Mouse (Mus musculus) CH12.LX (cell line): ENCODE data around the gene Ostm1. TPM values are rescaled to one million over a fixed set of nuclear protein-coding genes. Genes with fewer than 3 reads are reported as not detected.

Experiments used
- DNase-seq: peaks from one replicate; pipeline ENCODE4 v3.0.0-alpha.2; 2013; ENCODE audit errors: extremely low read depth
- H3K27ac ChIP-seq: 2 replicates; pipeline ENCODE4 v1.5.1; 2012; ENCODE audit warnings: low read depth, mild to moderate bottlenecking, control low read depth, moderate library complexity; ENCODE audit not compliant: insufficient read depth
- H3K27me3 ChIP-seq: replicated peaks from 2 replicates; pipeline ENCODE3; 2012; ENCODE audit warnings: inconsistent platforms
- H3K36me3 ChIP-seq, 2 experiments: replicated peaks in 1 of 2; 2 replicates each; pipeline versions ENCODE3 to v1.6.1; 2012; ENCODE audit warnings: inconsistent platforms in 1 of 2, low read length in 1 of 2, mild to moderate bottlenecking in 1 of 2, mixed read lengths in 1 of 2, moderate library complexity in 1 of 2; ENCODE audit not compliant: control insufficient read depth in 1 of 2, insufficient read depth in 1 of 2
- H3K4me1 ChIP-seq, 2 experiments: 2 replicates each; pipeline ENCODE4 v1.6.1; 2012; ENCODE audit warnings: inconsistent platforms in 1 of 2, moderate library complexity in 1 of 2; ENCODE audit not compliant: insufficient read depth in 2 of 2, control insufficient read depth in 1 of 2
- H3K4me2 ChIP-seq: 2 replicates; pipeline ENCODE4 v1.6.1; 2012; ENCODE audit warnings: low read depth, mild to moderate bottlenecking, control low read depth; ENCODE audit not compliant: poor library complexity, insufficient read depth, severe bottlenecking
- H3K4me3 ChIP-seq, 3 experiments: fragments of 150-350 bp in 1 of 3; sonication (generic) in 1 of 3; replicated peaks in 1 of 3; 2 replicates each; pipeline versions ENCODE3 to v1.5.1; 2011 to 2012; ENCODE audit warnings: low read depth in 2 of 3, low read length in 2 of 3, mild to moderate bottlenecking in 2 of 3, moderate library complexity in 2 of 3, control low read depth in 1 of 3, improper control_type of control experiment in 1 of 3, inconsistent platforms in 1 of 3, mixed read lengths in 1 of 3; ENCODE audit not compliant: poor library complexity in 1 of 3
- H3K79me2 ChIP-seq: replicated peaks from 2 replicates; pipeline ENCODE4 v1.6.1; 2012; ENCODE audit warnings: mild to moderate bottlenecking, moderate library complexity; ENCODE audit not compliant: control insufficient read depth, poor library complexity, insufficient read depth, severe bottlenecking; ENCODE audit errors: extremely low read depth
- H3K9ac ChIP-seq: 2 replicates; pipeline ENCODE4 v1.6.1; 2012; ENCODE audit warnings: low read depth, mild to moderate bottlenecking, control low read depth, moderate library complexity; ENCODE audit not compliant: insufficient read depth
- H3K9me3 ChIP-seq: replicated peaks from 2 replicates; pipeline ENCODE3; 2012; ENCODE audit warnings: low read length, inconsistent platforms, mixed read lengths
- CHD1 ChIP-seq: IDR thresholded peaks from 2 replicates; pipeline ENCODE4 v1.6.1; 2012; ENCODE audit warnings: low read depth, low read length, improper control_type of control experiment, inconsistent platforms
- CHD2 ChIP-seq: IDR thresholded peaks from 2 replicates; pipeline ENCODE4 v1.6.1; 2011; ENCODE audit warnings: low read length, improper control_type of control experiment
- CTCF ChIP-seq, 2 experiments: IDR thresholded peaks in 1 of 2; conservative IDR thresholded peaks in 1 of 2; 2 replicates each; pipeline ENCODE4 v1.5.1; 2011 to 2012; ENCODE audit warnings: low read depth in 2 of 2, low read length in 2 of 2, improper control_type of control experiment in 1 of 2, inconsistent platforms in 1 of 2, mild to moderate bottlenecking in 1 of 2, moderate library complexity in 1 of 2
- E2F4 ChIP-seq: IDR thresholded peaks from 2 replicates; pipeline ENCODE4 v1.6.1; 2011; ENCODE audit warnings: low read depth, low read length, improper control_type of control experiment; ENCODE audit not compliant: insufficient replicate concordance
- ETS1 ChIP-seq: conservative IDR thresholded peaks from 2 replicates; pipeline ENCODE4 v1.6.1; 2012; ENCODE audit warnings: low read depth, mild to moderate bottlenecking, inconsistent platforms, low read length, improper control_type of control experiment, moderate library complexity
- GABPA ChIP-seq: IDR thresholded peaks from 2 replicates; pipeline ENCODE4 v1.6.1; 2012; ENCODE audit warnings: low read depth, low read length, improper control_type of control experiment, inconsistent platforms; ENCODE audit not compliant: insufficient replicate concordance
- JUN ChIP-seq: IDR thresholded peaks from 2 replicates; pipeline ENCODE4 v1.6.1; 2011; ENCODE audit warnings: low read depth, mild to moderate bottlenecking, low read length, improper control_type of control experiment, moderate library complexity; ENCODE audit not compliant: insufficient read depth
- JUND ChIP-seq: conservative IDR thresholded peaks from 2 replicates; pipeline ENCODE4 v1.6.1; 2011; ENCODE audit warnings: low read depth, low read length, improper control_type of control experiment
- MAFK ChIP-seq: IDR thresholded peaks from 2 replicates; pipeline ENCODE4 v1.6.1; 2011; ENCODE audit warnings: low read length, improper control_type of control experiment; ENCODE audit not compliant: insufficient replicate concordance
- MEF2A ChIP-seq: IDR thresholded peaks from 2 replicates; pipeline ENCODE4 v1.6.1; 2014; ENCODE audit warnings: low read depth, mild to moderate bottlenecking, inconsistent platforms, low read length, improper control_type of control experiment, borderline replicate concordance
- MXI1 ChIP-seq: IDR thresholded peaks from 2 replicates; pipeline ENCODE4 v1.6.1; 2011; ENCODE audit warnings: mild to moderate bottlenecking, low read depth, low read length, improper control_type of control experiment
- NELFE ChIP-seq: IDR thresholded peaks from 2 replicates; pipeline ENCODE4 v1.6.1; 2011; ENCODE audit warnings: low read depth, low read length, improper control_type of control experiment
- PAX5 ChIP-seq: IDR thresholded peaks from 2 replicates; pipeline ENCODE4 v1.6.1; 2012; ENCODE audit warnings: low read length, inconsistent platforms, mixed read lengths
- POLR2A ChIP-seq: IDR thresholded peaks from 2 replicates; pipeline ENCODE4 v1.6.1; 2011; ENCODE audit warnings: low read depth, mild to moderate bottlenecking, improper control_type of control experiment, low read length
- RCOR1 ChIP-seq: conservative IDR thresholded peaks from 2 replicates; pipeline ENCODE4 v1.6.1; 2012; ENCODE audit warnings: low read depth, mild to moderate bottlenecking, inconsistent platforms, low read length, improper control_type of control experiment
- USF2 ChIP-seq: conservative IDR thresholded peaks from 2 replicates; pipeline ENCODE4 v1.6.1; 2011; ENCODE audit warnings: low read depth, low read length, improper control_type of control experiment
- ZKSCAN1 ChIP-seq: IDR thresholded peaks from 2 replicates; pipeline ENCODE4 v1.6.1; 2012; ENCODE audit warnings: low read depth, inconsistent platforms, low read length, improper control_type of control experiment, borderline replicate concordance
- ZMIZ1 ChIP-seq: IDR thresholded peaks from 2 replicates; pipeline ENCODE4 v1.6.1; 2012; ENCODE audit warnings: low read depth, mild to moderate bottlenecking, inconsistent platforms, low read length, improper control_type of control experiment
- dilution Hi-C: fragments of 300-500 bp; cut with MboI; formaldehyde crosslinking; loops from 2 replicates; pipeline ENCODE4 v1.14.3; 2020; ENCODE audit warnings: low sequenced_read_pairs; ENCODE audit not compliant: extremely low pct_unique_long_range_greater_than_20kb, extremely low pct_ligation_motif_present
- in situ Hi-C: fragments of 300-500 bp; cut with MboI; formaldehyde crosslinking; loops from 3 replicates; pipeline ENCODE4 v1.14.3; 2019; ENCODE audit warnings: low sequenced_read_pairs, low pct_ligation_motif_present, low pct_unique_long_range_greater_than_20kb, mixed read lengths
- polyA plus RNA-seq: library from polyadenylated mRNA; unstranded; fragments of >175 nt; gene quantifications from 2 replicates; pipeline ENCODE4 v1.2.1, GENCODE M21; 2012; ENCODE audit warnings: low read depth; ENCODE audit not compliant: insufficient read length
- total RNA-seq, 2 experiments: library from RNA; depleted of rRNA; stranded (reverse); fragments of 300-350 nt in 1 of 2; fragments of >200 nt in 1 of 2; gene quantifications; 2 replicates each; pipeline ENCODE4 v1.2.3; 2012 to 2014

Gene Ostm1
- total and polyA plus RNA-seq, 3 experiments: 19.4 to 30.2 (median 19.4) TPM

GRCm38 (mm10) chr10:42582566-42583110, 984 bp upstream of the Ostm1 start:
- Histone ChIP-seq H3K79me2 (no peaks in the 10 kb centered on the region), H3K36me3 (no peaks in the 10 kb centered on the region), H3K27ac (no peak overlapping the region), H3K9ac (no peak overlapping the region), H3K27me3 (no peaks in the 10 kb centered on the region), H3K4me1 (no peaks in the 10 kb centered on the region), H3K4me3 (no peak overlapping the region), H3K9me3 (peaks cover 24% of the 10 kb centered on the region), H3K4me2 (no peak overlapping the region)
- in situ Hi-C loops: no loop called here
- TF ChIP-seq GABPA (no peak), MEF2A (no peak), MAFK (no peak), RCOR1 (no peak), NELFE (no peak), ETS1 (no peak), POLR2A (no peak), PAX5 (no peak), MXI1 (no peak), CHD2 (no peak), CTCF (conservative IDR thresholded peaks at IDR 0.05 in 1 of 2, IDR thresholded peaks at IDR 0.05 in 1 of 2; ENCODE audit: low read depth in 2 of 2, low read length in 2 of 2) (no peak), JUN (no peak), ZKSCAN1 (no peak), E2F4 (no peak), USF2 (no peak)
- dilution Hi-C loops: no loop called here
- no peak for DNase-seq

GRCm38 (mm10) chr10:42583902-42584435, 347 bp downstream of the Ostm1 start:
- H3K4me2 ChIP-seq: no peak overlapping the region
- TF ChIP-seq ETS1 (no peak), CHD1 (no peak), RCOR1 (no peak), MAFK (no peak), CHD2 (no peak), USF2 (no peak), ZMIZ1 (no peak), MXI1 (no peak), JUND (no peak)

More at GRCm38 (mm10) chr10:42583902-42584435, 347 bp downstream of the Ostm1 start:
- Histone ChIP-seq H3K27ac (no peak overlapping the region), H3K4me3 (no peak overlapping the region), H3K27me3 (peaks cover 4% of the 10 kb centered on the region), H3K9me3 (peaks cover 24% of the 10 kb centered on the region), H3K9ac (no peak overlapping the region), H3K79me2 (no peaks in the 10 kb centered on the region), H3K36me3 (no peaks in the 10 kb centered on the region), H3K4me1 (no peaks in the 10 kb centered on the region)
- in situ Hi-C loops: no loop called here
- dilution Hi-C loops: no loop called here
- no peak for DNase-seq
